Mouse (Mus musculus) MEL (cell line): Measurements from ENCODE around the gene Chmp5. TPM values are rescaled to one million over a fixed set of nuclear protein-coding genes. Genes with fewer than 3 reads are reported as not detected.

ENCODE experiments used
- DNase-seq: peaks from one replicate; pipeline ENCODE4 v3.0.0; 2011; ENCODE audit warnings: low read depth, low spot score
- H3K27ac ChIP-seq: 2 replicates; pipeline ENCODE4 v1.5.1; 2012; ENCODE audit warnings: low read depth, mild to moderate bottlenecking, control low read depth, low read length, moderate library complexity; ENCODE audit not compliant: control insufficient read depth
- H3K27me3 ChIP-seq, 2 experiments: fragments of 150-350 bp in 1 of 2; sonication (generic) in 1 of 2; 2 replicates each; pipeline ENCODE4 v1.6.1; 2012; ENCODE audit warnings: low read length in 2 of 2, mild to moderate bottlenecking in 2 of 2, improper control_type of control experiment in 1 of 2, moderate library complexity in 1 of 2; ENCODE audit not compliant: insufficient read depth in 2 of 2, control insufficient read depth in 1 of 2
- H3K36me3 ChIP-seq, 2 experiments: 2 replicates each; pipeline ENCODE4 v1.6.1; 2012 to 2014; ENCODE audit warnings: low read length in 2 of 2, improper control_type of control experiment in 1 of 2, inconsistent platforms in 1 of 2, mild to moderate bottlenecking in 1 of 2; ENCODE audit not compliant: insufficient read depth in 2 of 2, control insufficient read depth in 1 of 2
- H3K4me1 ChIP-seq, 2 experiments: fragments of 150-350 bp in 1 of 2; sonication (generic) in 1 of 2; 2 replicates each; pipeline ENCODE4 v1.6.1; 2012; ENCODE audit warnings: low read length in 2 of 2, improper control_type of control experiment in 1 of 2, mild to moderate bottlenecking in 1 of 2; ENCODE audit not compliant: insufficient read depth in 2 of 2, control insufficient read depth in 1 of 2
- H3K4me3 ChIP-seq, 2 experiments: fragments of 150-350 bp in 1 of 2; sonication (generic) in 1 of 2; 2 replicates each; pipeline ENCODE4 v1.5.1; 2012; ENCODE audit warnings: low read depth in 2 of 2, low read length in 2 of 2, mild to moderate bottlenecking in 2 of 2, moderate library complexity in 2 of 2, control low read depth in 1 of 2, improper control_type of control experiment in 1 of 2; ENCODE audit not compliant: control insufficient read depth in 1 of 2, insufficient read depth in 1 of 2
- H3K79me2 ChIP-seq: 2 replicates; pipeline ENCODE4 v1.6.1; 2012; ENCODE audit warnings: mild to moderate bottlenecking, low read length, moderate library complexity; ENCODE audit not compliant: control insufficient read depth, poor library complexity, insufficient read depth
- H3K9ac ChIP-seq: 2 replicates; pipeline ENCODE4 v1.6.1; 2012; ENCODE audit warnings: low read depth, mild to moderate bottlenecking, control low read depth, low read length, moderate library complexity; ENCODE audit not compliant: control insufficient read depth, poor library complexity, severe bottlenecking
- H3K9me3 ChIP-seq: fragments of 150-350 bp; sonication (generic); replicated peaks from 2 replicates; pipeline ENCODE4 v1.6.1; 2012; ENCODE audit warnings: mild to moderate bottlenecking, low read length, improper control_type of control experiment, moderate library complexity; ENCODE audit not compliant: insufficient read depth
- CHD2 ChIP-seq: IDR thresholded peaks from 2 replicates; pipeline ENCODE4 v1.6.1; 2011; ENCODE audit warnings: low read length, improper control_type of control experiment
- CTCF ChIP-seq, 3 experiments: IDR thresholded peaks in 2 of 3; conservative IDR thresholded peaks in 1 of 3; 2 replicates each; pipeline ENCODE4 v1.5.1; 2011 to 2012; ENCODE audit warnings: low read length in 3 of 3, low read depth in 2 of 3, mild to moderate bottlenecking in 2 of 3, improper control_type of control experiment in 1 of 3, inconsistent platforms in 1 of 3, mixed read lengths in 1 of 3, moderate library complexity in 1 of 3; ENCODE audit not compliant: control insufficient read depth in 1 of 3, insufficient read depth in 1 of 3, poor library complexity in 1 of 3, severe bottlenecking in 1 of 3
- E2F4 ChIP-seq: IDR thresholded peaks from 2 replicates; pipeline ENCODE4 v1.6.1; 2011; ENCODE audit warnings: low read depth, low read length, improper control_type of control experiment, borderline replicate concordance
- EP300 ChIP-seq, 2 experiments: IDR thresholded peaks; 2 replicates each; pipeline ENCODE4 v1.6.1; 2011; ENCODE audit warnings: improper control_type of control experiment in 2 of 2, low read length in 2 of 2, low read depth in 1 of 2, mild to moderate bottlenecking in 1 of 2
- GABPA ChIP-seq: IDR thresholded peaks from 2 replicates; pipeline ENCODE4 v1.6.1; 2012; ENCODE audit warnings: low read depth, mild to moderate bottlenecking, inconsistent platforms, low read length, improper control_type of control experiment, moderate library complexity
- MYC ChIP-seq: IDR thresholded peaks from 2 replicates; pipeline ENCODE4 v1.6.1; 2011; ENCODE audit warnings: low read depth, mild to moderate bottlenecking, low read length, improper control_type of control experiment, moderate library complexity
- NELFE ChIP-seq: IDR thresholded peaks from 2 replicates; pipeline ENCODE4 v1.6.1; 2011; ENCODE audit warnings: low read depth, low read length, improper control_type of control experiment
- POLR2AphosphoS2 ChIP-seq: IDR thresholded peaks from 2 replicates; pipeline ENCODE4 v1.6.1; 2011; ENCODE audit warnings: low read length, improper control_type of control experiment
- POLR2AphosphoS5 ChIP-seq: IDR thresholded peaks from 2 replicates; pipeline ENCODE4 v1.6.1; 2012; ENCODE audit warnings: low read depth, borderline replicate concordance, mild to moderate bottlenecking, inconsistent platforms, low read length, moderate library complexity, mixed read lengths
- RAD21 ChIP-seq: IDR thresholded peaks from 2 replicates; pipeline ENCODE4 v1.6.1; 2011; ENCODE audit warnings: mild to moderate bottlenecking, low read depth, low read length, improper control_type of control experiment
- SIN3A ChIP-seq: IDR thresholded peaks from 2 replicates; pipeline ENCODE4 v1.6.1; 2012; ENCODE audit warnings: low read length, improper control_type of control experiment, inconsistent platforms
- SMC3 ChIP-seq: IDR thresholded peaks from 2 replicates; pipeline ENCODE4 v1.6.1; 2011; ENCODE audit warnings: low read depth, low read length, improper control_type of control experiment
- TAL1 ChIP-seq: IDR thresholded peaks from 2 replicates; pipeline ENCODE4 v1.6.1; 2012; ENCODE audit warnings: mild to moderate bottlenecking, inconsistent platforms, low read length, moderate library complexity, mixed read lengths
- USF1 ChIP-seq: IDR thresholded peaks from 2 replicates; pipeline ENCODE4 v1.6.1; 2014; ENCODE audit warnings: low read depth, mild to moderate bottlenecking, inconsistent platforms, low read length, improper control_type of control experiment, moderate library complexity
- ZC3H11A ChIP-seq: IDR thresholded peaks from 2 replicates; pipeline ENCODE4 v1.6.1; 2012; ENCODE audit warnings: low read depth, mild to moderate bottlenecking, inconsistent platforms, low read length, improper control_type of control experiment
- polyA plus RNA-seq, 2 experiments: library from polyadenylated mRNA; stranded (reverse) in 1 of 2; unstranded in 1 of 2; fragments of >175 nt in 1 of 2; fragments of >200 nt in 1 of 2; gene quantifications; 2 replicates each; pipeline versions ENCODE4 v1.2.1 to v1.2.4; 2012; ENCODE audit warnings: low replicate concordance in 2 of 2, low read depth in 1 of 2; ENCODE audit not compliant: insufficient read length in 2 of 2, insufficient read depth in 1 of 2, missing spikeins in 1 of 2
- total RNA-seq: library from RNA; depleted of rRNA; stranded (reverse); fragments of 300-350 nt; gene quantifications from 2 replicates; pipeline ENCODE4 v1.2.3, GENCODE M21; 2012

Gene Chmp5
- total and polyA plus RNA-seq, 3 experiments, result 34.7 to 38.5 TPM; not detected in 1

DNA sequence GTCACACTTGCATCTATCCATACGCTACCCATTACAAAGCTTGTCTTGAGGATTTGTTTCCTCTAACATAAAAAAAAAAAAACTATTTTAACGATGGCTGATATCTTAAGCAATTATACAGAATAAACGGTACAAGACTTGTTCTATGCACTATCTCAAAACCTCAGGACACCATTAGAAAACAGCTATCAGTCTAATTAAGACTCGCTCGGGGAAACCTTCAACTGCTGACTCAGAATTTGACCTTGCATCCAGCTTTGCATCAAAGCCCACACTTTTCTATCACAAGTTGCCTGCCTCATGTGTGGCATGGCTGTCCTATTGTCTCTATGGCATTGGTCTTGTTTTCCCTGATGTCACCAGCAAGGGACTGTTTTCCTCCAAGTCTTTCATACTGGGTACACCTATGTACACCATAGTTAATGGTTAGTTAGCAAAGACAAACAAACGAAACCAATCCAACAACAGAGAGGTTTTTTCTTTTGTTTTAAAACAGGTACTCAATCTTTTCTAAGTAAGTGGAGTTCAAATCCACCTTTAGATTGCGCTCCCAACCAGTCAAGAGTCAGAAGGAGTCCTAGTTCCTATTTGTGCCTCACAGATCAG, 1.6 kb upstream of the Chmp5 start (continued):
- peak; percentile 58 to 77; a peak in 2 of 4 replicates for TF ChIP-seq EP300 (IDR thresholded peaks at IDR 0.05; ENCODE audit: low read depth in 1 of 2, low read length in 2 of 2)
- TF ChIP-seq NELFE, result no peak
- TF ChIP-seq POLR2AphosphoS5, result no peak
- no peak for TF ChIP-seq RAD21
- TF ChIP-seq CTCF (IDR thresholded peaks at IDR 0.05 in 2 of 3, conservative IDR thresholded peaks at IDR 0.05 in 1 of 3; ENCODE audit: control insufficient read depth in 1 of 3, insufficient read depth in 1 of 3, low read depth in 2 of 3, low read length in 3 of 3, poor library complexity in 1 of 3, severe bottlenecking in 1 of 3), result no peak
- TF ChIP-seq SIN3A, result peak; percentile 65
- no peak for TF ChIP-seq CHD2
- TF ChIP-seq POLR2AphosphoS2, result no peak
- TF ChIP-seq E2F4, result no peak
- TF ChIP-seq, all 39 proteins: peak for 7

- Histone ChIP-seq H3K27me3 (no peaks in the 10 kb centered on the region), H3K27ac (peak overlapping the region; percentile 30), H3K9ac (peak overlapping the region; percentile 75), H3K4me3 (peak overlapping the region; percentile 88 to 95), H3K4me1 (peaks cover 4 to 8% of the 10 kb centered on the region in 2 experiments; a peak in 3 of 4 replicates), H3K9me3 (no peaks in the 10 kb centered on the region), H3K36me3 (peaks cover 10 to 19% of the 10 kb centered on the region in 2 experiments), H3K79me2 (peaks cover 30% of the 10 kb centered on the region)
- peak; percentile 68 for DNase-seq
- TF ChIP-seq MYC (peak; percentile 50; the same call in 1 of the 2 replicates), TAL1 (no peak)
Measured at GRCm38 (mm10) chr4:40947565-40948159, 545 bp upstream of the Chmp5 start.

GRCm38 (mm10) chr4:40953521-40953920, 5.3 kb downstream of the Chmp5 start:
- Histone ChIP-seq H3K79me2 (peaks cover 6% of the 10 kb centered on the region), H3K9ac (no peak overlapping the region), H3K27me3 (no peaks in the 10 kb centered on the region), H3K4me3 (no peak overlapping the region), H3K9me3 (no peaks in the 10 kb centered on the region), H3K27ac (no peak overlapping the region), H3K36me3 (peaks cover 5 to 9% of the 10 kb centered on the region in 2 experiments), H3K4me1 (peaks cover 4 to 6% of the 10 kb centered on the region in 2 experiments; a peak in 3 of 4 replicates)
- TF ChIP-seq SMC3 (peak; percentile 53), RAD21 (peak; percentile 47), ZC3H11A (peak; percentile 22; the same call in 1 of the 2 replicates), GABPA (no peak), CTCF (IDR thresholded peaks at IDR 0.05 in 2 of 3, conservative IDR thresholded peaks at IDR 0.05 in 1 of 3; ENCODE audit: control insufficient read depth in 1 of 3, insufficient read depth in 1 of 3, low read depth in 2 of 3, low read length in 3 of 3, poor library complexity in 1 of 3, severe bottlenecking in 1 of 3) (peak; percentile 46 to 69 (median 67)), USF1 (no peak)
- DNase-seq, result peak; percentile 75
